Mouse (Mus musculus) naive thymus-derived CD4-positive, alpha-beta T cell, adult 2 months (primary cell): ENCODE measurements around the gene Ptpdc1.

ENCODE experiments used
- DNase-seq: peaks from one replicate; pipeline ENCODE4 v3.0.0-alpha.2; 2011; ENCODE audit warnings: low read depth

Gene Ptpdc1

DNA sequence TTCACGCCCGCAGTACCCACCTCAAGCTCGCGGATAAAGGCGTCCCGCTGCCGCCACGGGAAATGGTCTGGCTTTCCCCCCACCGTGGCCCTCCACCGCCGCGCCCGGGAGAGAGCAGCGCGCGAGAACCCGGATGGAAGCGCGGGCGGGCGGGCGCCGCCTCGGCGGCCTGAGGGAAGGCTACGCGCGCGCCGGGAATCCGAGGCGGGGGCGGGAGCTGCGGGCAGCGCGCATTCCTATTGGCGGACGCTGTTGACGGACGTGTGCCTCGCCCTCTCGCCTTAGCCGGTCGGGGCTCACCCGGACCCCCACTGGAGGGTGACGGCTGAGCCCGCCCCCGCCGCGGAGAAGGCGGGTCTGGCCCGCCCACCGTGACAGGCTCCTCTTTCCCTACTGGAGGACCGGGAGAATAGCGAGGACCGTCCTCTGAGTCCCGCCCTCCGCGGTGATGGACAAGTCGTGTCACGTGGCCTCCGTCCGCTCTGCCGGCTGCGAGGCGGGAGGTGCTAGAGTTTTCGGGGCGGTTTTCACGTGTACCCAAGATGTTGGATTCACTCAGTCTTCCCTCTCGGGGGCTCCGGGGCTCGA is 79.0 kb downstream of the Ptpdc1 start:
- peak; percentile 98 for DNase-seq

DNA sequence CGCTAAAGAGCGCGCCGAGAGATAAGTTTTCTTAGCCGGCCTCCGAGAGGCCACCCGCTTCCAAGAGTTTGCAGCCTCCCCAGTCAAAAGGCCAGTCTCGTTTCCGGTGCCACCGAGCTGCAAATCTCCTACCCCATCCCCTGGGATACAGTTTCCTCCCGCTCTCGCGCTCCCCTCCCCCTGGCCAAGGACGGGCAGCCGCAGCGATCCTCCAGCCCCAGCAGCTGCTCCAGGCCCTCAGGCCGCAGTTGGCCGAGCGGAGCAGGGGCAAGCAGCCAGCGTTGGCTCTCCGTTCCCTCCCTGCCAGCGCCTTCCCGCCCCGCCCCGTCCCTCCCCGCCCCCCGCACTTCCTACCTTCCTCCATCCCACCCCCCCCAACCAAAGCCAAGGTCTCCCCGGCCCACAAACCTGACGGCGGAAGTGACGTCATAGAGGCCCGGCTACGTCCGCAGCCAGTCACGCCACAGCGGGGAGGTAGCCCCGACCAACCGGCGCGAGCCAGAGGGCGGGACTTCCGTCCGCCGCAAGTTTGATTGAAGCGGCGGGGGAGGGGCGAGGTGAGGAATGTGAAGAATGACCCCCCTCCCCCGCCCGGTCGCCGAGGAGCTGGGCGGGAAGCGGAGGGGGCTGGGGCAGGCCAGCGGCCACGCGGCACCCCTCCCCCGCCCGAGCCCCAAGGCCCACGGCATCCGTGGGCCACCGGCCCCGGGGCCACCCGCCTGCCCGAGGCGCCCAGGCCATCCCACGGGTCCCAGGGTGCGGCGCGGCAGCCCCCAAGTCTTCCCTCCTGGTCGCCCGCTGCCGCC is 79.8 kb downstream of the Ptpdc1 start:
- DNase-seq: peak; percentile 98

DNA sequence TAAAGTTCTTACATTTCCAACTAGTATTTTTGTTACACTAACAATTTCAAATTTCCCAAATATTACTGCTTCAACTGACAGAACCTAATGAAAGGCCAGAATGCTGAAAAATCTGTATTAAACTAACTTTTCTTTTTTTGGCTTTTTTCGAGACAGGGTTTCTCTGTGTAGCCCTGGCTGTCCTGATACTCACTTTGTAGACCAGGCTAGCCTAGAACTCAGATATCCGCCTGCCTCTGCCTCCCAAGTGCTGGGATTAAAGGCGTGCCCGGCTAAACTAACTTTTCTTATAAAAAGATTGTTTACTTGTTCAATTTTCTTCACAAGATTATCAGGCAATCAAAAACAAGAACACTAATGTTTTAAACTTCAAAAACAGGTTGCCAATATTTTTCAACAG is 80.6 kb downstream of the Ptpdc1 start:
- no peak for DNase-seq

DNA sequence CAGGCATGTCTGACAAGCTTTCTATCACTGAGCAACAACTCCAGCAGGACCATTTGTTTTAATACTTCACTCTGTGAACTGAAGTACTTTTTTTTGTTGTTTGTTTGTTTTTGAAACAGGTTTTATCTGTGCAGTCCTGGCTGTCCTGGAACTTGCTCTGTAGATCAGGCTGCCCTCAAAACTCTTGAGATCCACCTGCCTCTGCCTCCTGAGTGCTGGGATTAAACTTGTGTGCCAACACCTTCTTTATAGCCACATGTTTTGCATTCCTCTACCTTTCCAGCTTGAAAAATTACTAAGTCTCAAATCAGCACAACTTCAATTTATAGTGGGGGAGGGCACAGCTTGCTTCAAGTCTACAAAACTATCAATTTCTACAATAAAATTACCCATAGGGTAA is 81.1 kb downstream of the Ptpdc1 start:
- DNase-seq: no peak

DNA sequence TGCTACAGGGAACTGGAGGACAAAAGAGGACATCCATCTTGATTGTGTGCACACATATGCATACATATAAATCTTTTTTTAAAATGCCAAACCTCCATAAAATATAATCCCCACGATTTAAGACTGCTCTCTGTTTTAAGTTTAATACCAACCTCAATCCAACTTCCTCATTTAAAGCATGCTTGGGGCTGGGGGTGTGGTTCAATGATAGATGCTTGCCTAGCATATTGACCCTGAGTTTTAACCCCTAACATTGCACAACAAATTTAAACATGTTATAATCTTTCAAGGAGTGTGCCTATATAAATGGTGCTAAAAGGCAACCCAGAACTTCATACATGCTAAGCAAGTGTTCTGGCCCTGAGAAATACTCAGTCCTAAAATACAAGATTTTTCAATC is 85.0 kb downstream of the Ptpdc1 start:
- no peak for DNase-seq

DNA sequence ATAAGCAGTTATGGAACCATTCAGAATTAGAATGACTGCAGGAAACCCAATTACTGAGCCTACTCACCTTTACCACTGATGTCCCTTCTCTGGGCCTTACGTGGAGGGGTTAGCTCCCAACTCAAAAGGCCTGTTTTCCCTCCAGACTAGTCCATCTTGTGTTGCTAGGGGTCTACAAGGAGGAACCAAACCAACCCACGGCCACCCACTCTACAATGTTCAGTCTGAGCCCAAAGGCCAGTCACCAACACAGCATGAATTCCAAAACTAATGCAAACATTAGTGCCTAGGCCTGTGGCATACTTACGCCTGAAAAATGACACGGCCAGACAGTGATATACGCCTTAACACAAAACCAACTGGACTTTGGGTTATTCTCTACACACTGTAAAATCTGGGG is 92.0 kb downstream of the Ptpdc1 start:
- no peak for DNase-seq

DNA sequence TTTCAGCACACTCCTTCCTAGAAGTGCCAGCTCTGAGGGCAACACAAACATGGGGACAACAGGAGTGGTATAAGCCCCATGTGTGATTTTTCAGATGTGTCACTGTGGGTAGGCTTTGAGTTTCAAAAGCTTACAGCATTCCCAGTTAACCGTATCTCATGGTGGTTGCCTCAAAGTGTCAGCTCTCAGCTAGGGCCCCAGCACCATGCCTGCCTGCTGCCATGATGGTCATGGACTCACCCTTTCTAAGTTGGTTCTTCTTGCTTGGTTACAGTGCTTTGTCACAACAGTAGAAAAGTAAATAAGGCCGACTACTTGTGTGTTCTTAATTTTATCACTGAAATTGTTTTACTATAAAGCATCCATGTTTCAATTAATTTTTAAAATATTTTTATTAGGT is 94.0 kb downstream of the Ptpdc1 start:
- no peak for DNase-seq

DNA sequence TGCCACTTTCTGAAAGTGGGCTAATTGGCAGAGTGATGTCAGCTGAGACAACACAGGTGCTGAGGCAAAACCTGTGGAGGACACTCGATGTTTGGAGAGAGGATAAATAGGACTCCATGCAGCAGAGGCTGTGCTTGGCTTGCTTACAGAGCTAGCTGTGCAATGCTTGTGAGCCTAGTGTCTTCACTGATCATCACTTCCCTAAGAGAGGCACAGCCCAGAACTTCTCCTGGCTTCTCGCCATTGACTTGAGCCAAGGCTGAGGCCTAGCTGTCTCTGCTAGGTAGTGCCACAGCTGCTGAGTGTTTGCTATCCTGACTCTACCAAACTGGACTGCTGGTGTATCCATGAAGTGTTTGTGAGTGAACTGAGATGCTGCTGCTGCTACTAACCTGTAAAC is 94.8 kb downstream of the Ptpdc1 start:
- DNase-seq: no peak

DNA sequence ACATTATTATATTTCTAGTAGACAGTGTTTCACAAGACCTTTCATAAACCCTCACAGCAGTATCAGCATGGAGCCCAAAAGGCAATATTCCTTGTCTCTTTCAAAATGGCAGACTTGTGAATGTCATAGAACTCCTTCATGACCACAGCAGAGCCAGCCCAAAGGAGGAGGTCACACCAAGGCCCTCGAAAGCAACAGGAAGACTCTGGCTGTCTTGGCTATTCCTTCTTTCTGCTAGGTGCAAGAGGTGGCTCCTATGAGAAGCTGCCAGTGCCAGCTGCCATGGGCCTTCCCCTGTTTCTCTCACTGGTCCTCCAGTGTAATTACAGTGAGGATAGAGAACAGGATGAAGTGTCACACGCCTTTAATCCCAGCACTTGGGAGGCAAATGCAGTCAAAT is 96.4 kb downstream of the Ptpdc1 start:
- DNase-seq: no peak

DNA sequence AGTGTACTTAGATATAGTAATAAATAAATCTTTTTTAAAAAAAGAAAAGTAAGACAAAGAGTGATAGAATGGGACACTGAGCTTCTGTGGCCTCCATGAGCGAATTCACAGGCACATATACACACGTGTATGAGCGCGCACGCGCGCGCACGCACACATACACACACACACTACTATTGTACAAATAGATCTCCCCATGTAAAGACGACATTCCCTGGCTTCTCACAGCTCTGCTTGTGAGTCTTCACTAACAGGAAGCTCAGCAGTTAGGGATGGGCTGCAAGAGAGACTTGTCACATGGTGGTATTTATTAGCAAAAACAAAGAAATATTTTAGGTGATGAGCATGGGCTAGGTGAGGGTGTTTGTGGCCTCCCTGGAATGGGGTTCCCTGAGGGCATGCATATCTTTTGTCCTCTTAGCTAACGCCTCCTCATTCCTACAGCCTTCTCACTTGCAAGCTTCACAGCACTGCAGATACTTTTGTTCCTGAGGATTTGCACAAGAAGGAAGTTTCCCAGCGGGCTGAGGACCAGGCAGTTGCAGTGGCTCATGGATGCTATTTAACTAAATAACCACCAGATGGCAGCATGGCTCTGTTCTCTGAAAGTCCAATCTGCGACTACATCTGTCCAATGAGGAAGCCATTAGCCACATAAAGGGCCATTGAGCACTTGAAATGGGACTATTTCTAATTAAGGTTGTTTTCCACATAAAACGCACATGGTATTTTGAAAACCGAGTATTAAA is 97.2 kb downstream of the Ptpdc1 start:
- peak; percentile 88 for DNase-seq
